Mouse (Mus musculus) midbrain, embryonic 15.5 days (tissue): Measurements from ENCODE around the gene Gm21985. TPM values are rescaled to one million over a fixed set of nuclear protein-coding genes. Genes with fewer than 3 reads are reported as not detected.
"Not testable (repeated sequence)": the region's sequence is repeated elsewhere in the genome, so short reads cannot be mapped to it uniquely, and the experiment has no call there.

Experiments
- ATAC-seq: fragments of 200-750 bp; cut with Nextera tagmentation; replicated peaks from 2 replicates; pipeline ENCODE4 v1.8.0; 2017; ENCODE audit warnings: moderate TSS enrichment
- H3K27ac ChIP-seq: fragments of 300-500 bp; sonication (generic); 2 replicates; pipeline ENCODE4 v1.5.1; 2015; ENCODE audit warnings: mild to moderate bottlenecking, inconsistent platforms
- H3K27me3 ChIP-seq: fragments of 300-500 bp; sonication (generic); replicated peaks from 2 replicates; pipeline ENCODE4 v1.6.1; 2015; ENCODE audit warnings: inconsistent platforms
- H3K36me3 ChIP-seq: fragments of 300-500 bp; sonication (generic); replicated peaks from 2 replicates; pipeline ENCODE4 v1.6.1; 2015; ENCODE audit warnings: inconsistent platforms
- H3K4me1 ChIP-seq: fragments of 300-500 bp; sonication (generic); 2 replicates; pipeline ENCODE4 v1.6.1; 2015; ENCODE audit warnings: inconsistent platforms
- H3K4me2 ChIP-seq: fragments of 300-500 bp; sonication (generic); 2 replicates; pipeline ENCODE4 v1.6.1; 2015; ENCODE audit warnings: inconsistent platforms, mild to moderate bottlenecking, moderate library complexity
- H3K4me3 ChIP-seq: fragments of 300-500 bp; sonication (generic); 2 replicates; pipeline ENCODE4 v1.5.1; 2015; ENCODE audit warnings: mild to moderate bottlenecking, inconsistent platforms
- H3K9ac ChIP-seq: fragments of 300-500 bp; sonication (generic); 2 replicates; pipeline ENCODE4 v1.6.1; 2015; ENCODE audit warnings: mild to moderate bottlenecking, inconsistent platforms
- H3K9me3 ChIP-seq: fragments of 300-500 bp; sonication (generic); 2 replicates; pipeline ENCODE4 v1.6.1; 2016; ENCODE audit warnings: inconsistent platforms
- WGBS: fragments of 180-500 bp; shearing (Covaris S2); methylation state at CpG from one replicate; pipeline ENCODE4 v1.1.7; 2015; ENCODE audit warnings: mixed read lengths; 5-methylcytosine and 5-hydroxymethylcytosine counted together
- polyA plus RNA-seq: library from polyadenylated mRNA; unstranded; fragments of >200 nt; fragmentation: Nextera tagmentation; extraction: Ambion mirVana; gene quantifications from 2 replicates; pipeline ENCODE4 v1.2.1, GENCODE M21; 2015

The Gm21985 gene
- polyA plus RNA-seq, 1 experiment from 2014 or later = not detected

GRCm38 (mm10) chr2:112436292-112436691 is 170.2 kb downstream of the Gm21985 start:
- Histone ChIP-seq H3K4me1 (no peaks in the 10 kb centered on the region), H3K9ac (no peak overlapping the region), H3K36me3 (no peaks in the 10 kb centered on the region), H3K4me2 (no peak overlapping the region), H3K9me3 (no peaks in the 10 kb centered on the region), H3K27me3 (no peaks in the 10 kb centered on the region), H3K4me3 (no peak overlapping the region), H3K27ac (no peak overlapping the region)
- 81% methylated on average over 4 of the region's 4 CpGs for whole genome bisulfite sequencing
- ATAC-seq = no peak

- ATAC-seq = no peak
- no peaks in the 10 kb centered on the region for H3K4me1 ChIP-seq
Observed at GRCm38 (mm10) chr2:112437589-112437988, 171.5 kb downstream of the Gm21985 start.

GRCm38 (mm10) chr2:112443491-112443890 is 177.4 kb downstream of the Gm21985 start:
- no peak overlapping the region for H3K9ac ChIP-seq
- H3K36me3 ChIP-seq = no peaks in the 10 kb centered on the region
- no peak overlapping the region for H3K4me2 ChIP-seq
- H3K27ac ChIP-seq = no peak overlapping the region
- H3K4me1 ChIP-seq = no peaks in the 10 kb centered on the region
- no peaks in the 10 kb centered on the region for H3K9me3 ChIP-seq
- ATAC-seq = no peak
- WGBS = 70% methylated on average over 2 of the region's 2 CpGs
- H3K27me3 ChIP-seq = no peaks in the 10 kb centered on the region
- no peak overlapping the region for H3K4me3 ChIP-seq

More at GRCm38 (mm10) chr2:112437589-112437988, 171.5 kb downstream of the Gm21985 start:
- H3K27ac ChIP-seq = no peak overlapping the region
- H3K9me3 ChIP-seq = no peaks in the 10 kb centered on the region
- H3K36me3 ChIP-seq = no peaks in the 10 kb centered on the region
- H3K9ac ChIP-seq = no peak overlapping the region
- no peaks in the 10 kb centered on the region for H3K27me3 ChIP-seq
- no peak overlapping the region for H3K4me2 ChIP-seq
- H3K4me3 ChIP-seq = no peak overlapping the region
- WGBS = 89% methylated on average over 2 of the region's 2 CpGs

GRCm38 (mm10) chr2:112445511-112445910 is 179.4 kb downstream of the Gm21985 start:
- no peak overlapping the region for H3K4me2 ChIP-seq
- no peaks in the 10 kb centered on the region for H3K27me3 ChIP-seq
- ATAC-seq = no peak
- H3K27ac ChIP-seq = no peak overlapping the region
- H3K36me3 ChIP-seq = no peaks in the 10 kb centered on the region
- H3K9me3 ChIP-seq = no peaks in the 10 kb centered on the region
- no peak overlapping the region for H3K4me3 ChIP-seq
- H3K9ac ChIP-seq = no peak overlapping the region
- H3K4me1 ChIP-seq = no peaks in the 10 kb centered on the region

- 74% methylated on average over 4 of the region's 4 CpGs for WGBS
- not testable (repeated sequence) for H3K9ac ChIP-seq, H3K4me2 ChIP-seq, ATAC-seq, H3K4me3 ChIP-seq, H3K27ac ChIP-seq, H3K27me3 ChIP-seq, H3K36me3 ChIP-seq, H3K4me1 ChIP-seq, H3K9me3 ChIP-seq
Observed at GRCm38 (mm10) chr2:112448046-112448445, 181.9 kb downstream of the Gm21985 start.

- no peak for ATAC-seq
Observed at GRCm38 (mm10) chr2:112448510-112449059, 182.5 kb downstream of the Gm21985 start.

GRCm38 (mm10) chr2:112449597-112450296 is 183.6 kb downstream of the Gm21985 start:
- no peak overlapping the region for H3K9ac ChIP-seq
- no peak overlapping the region for H3K4me2 ChIP-seq
- H3K27ac ChIP-seq = no peak overlapping the region
- H3K36me3 ChIP-seq = no peaks in the 10 kb centered on the region
- no peaks in the 10 kb centered on the region for H3K27me3 ChIP-seq
- no peak overlapping the region for H3K4me3 ChIP-seq
- 34% methylated on average over 4 of the region's 4 CpGs for WGBS
- H3K9me3 ChIP-seq = no peaks in the 10 kb centered on the region
- ATAC-seq = no peak
- peaks cover 4% of the 10 kb centered on the region for H3K4me1 ChIP-seq

More at GRCm38 (mm10) chr2:112448510-112449059, 182.5 kb downstream of the Gm21985 start:
- Histone ChIP-seq H3K4me2 (no peak overlapping the region), H3K4me3 (no peak overlapping the region), H3K27me3 (no peaks in the 10 kb centered on the region), H3K4me1 (no peaks in the 10 kb centered on the region), H3K36me3 (no peaks in the 10 kb centered on the region), H3K9ac (no peak overlapping the region), H3K9me3 (no peaks in the 10 kb centered on the region), H3K27ac (no peak overlapping the region)

- H3K27me3 ChIP-seq, H3K9ac ChIP-seq, H3K36me3 ChIP-seq, H3K9me3 ChIP-seq, H3K27ac ChIP-seq, H3K4me3 ChIP-seq, ATAC-seq, H3K4me2 ChIP-seq: not testable (repeated sequence)
- H3K4me1 ChIP-seq = peaks cover 19% of the 10 kb centered on the region
Observed at GRCm38 (mm10) chr2:112452513-112452912, 186.4 kb downstream of the Gm21985 start.

GRCm38 (mm10) chr2:112454125-112454861 is 188.2 kb downstream of the Gm21985 start:
- peak overlapping the region; percentile 82 for H3K27ac ChIP-seq
- H3K4me1 ChIP-seq = peaks cover 23% of the 10 kb centered on the region
- peak overlapping the region; percentile 74 for H3K9ac ChIP-seq
- H3K9me3 ChIP-seq = no peaks in the 10 kb centered on the region
- ATAC-seq = no peak
- H3K36me3 ChIP-seq = no peaks in the 10 kb centered on the region
- no peaks in the 10 kb centered on the region for H3K27me3 ChIP-seq
- H3K4me3 ChIP-seq = peak overlapping the region; percentile 78
- H3K4me2 ChIP-seq = peak overlapping the region; percentile 80
- WGBS = 30% methylated on average over 17 of the region's 17 CpGs

- H3K9ac ChIP-seq = peak within 1 kb of the TSS; percentile 74
- H3K4me2 ChIP-seq = peak within 1 kb of the TSS; percentile 80
- ATAC-seq = peak; percentile 99
- H3K4me3 ChIP-seq = peak within 1 kb of the TSS; percentile 78
- under 1% methylated on average over 49 of the region's 49 CpGs for WGBS
- H3K27me3 ChIP-seq = no peaks in the 10 kb centered on the region
- no peaks in the 10 kb centered on the region for H3K9me3 ChIP-seq
- peaks cover 23% of the 10 kb centered on the region for H3K4me1 ChIP-seq
- H3K27ac ChIP-seq = peak within 1 kb of the TSS; percentile 82
- peaks cover 1% of the 10 kb centered on the region; the same call in 1 of the 2 replicates for H3K36me3 ChIP-seq
Observed at GRCm38 (mm10) chr2:112454862-112455564, 188.9 kb downstream of the Gm21985 start, which contains the start of gene Emc7. TSS of gene Emc7 (plus strand) at chr2:112454997.
